Mouse (Mus musculus) lung, adult 2 months (tissue): ENCODE data around the gene Mdga1.

Source experiments
- CTCF ChIP-seq: fragments of 200-500 bp; IDR thresholded peaks from 2 replicates; pipeline ENCODE4 v1.5.1; 2011; ENCODE audit warnings: mild to moderate bottlenecking, low read length, control low read depth; ENCODE audit not compliant: insufficient read depth
- POLR2A ChIP-seq: fragments of 200-500 bp; IDR thresholded peaks from 2 replicates; pipeline ENCODE4 v1.6.1; 2011; ENCODE audit warnings: low read depth, mild to moderate bottlenecking, control low read depth, low read length, borderline replicate concordance; ENCODE audit errors: extremely low read depth

- TF ChIP-seq POLR2A, result no peak
- TF ChIP-seq CTCF, result no peak
These were observed 116.9 kb downstream of the Mdga1 start for GRCm38 (mm10) chr17:29852846-29853486.
